Mouse (Mus musculus) lung, adult 2 months (tissue): ENCODE measurements at regions not wholly inside any gene's neighbourhood (a gene's known extent, or its start where the extent isn't known, plus 50 kb on each side); places are given as distances from the start of the nearest gene placed in this dataset.

Experiments used
- CTCF ChIP-seq: fragments of 200-500 bp; IDR thresholded peaks from 2 replicates; pipeline ENCODE4 v1.5.1; 2011; ENCODE audit warnings: mild to moderate bottlenecking, low read length, control low read depth; ENCODE audit not compliant: insufficient read depth
- POLR2A ChIP-seq: fragments of 200-500 bp; IDR thresholded peaks from 2 replicates; pipeline ENCODE4 v1.6.1; 2011; ENCODE audit warnings: low read depth, mild to moderate bottlenecking, control low read depth, low read length, borderline replicate concordance; ENCODE audit errors: extremely low read depth

- TF ChIP-seq CTCF (no peak), POLR2A (no peak)
Measured at GRCm38 (mm10) chr1:88840991-88841592, 139.1 kb upstream of the Arl4c start.
